Mouse (Mus musculus) kidney, embryonic 14.5 days (tissue): ENCODE results near the gene Il17d. TPM values are rescaled to one million over a fixed set of nuclear protein-coding genes. Genes with fewer than 3 reads are reported as not detected.

Experiments used
- ATAC-seq: fragments of 200-750 bp; cut with Nextera tagmentation; 2 replicates; pipeline ENCODE4 v1.8.0; 2017; ENCODE audit warnings: moderate number of reproducible peaks, mild to moderate bottlenecking, moderate TSS enrichment, moderate library complexity; ENCODE audit not compliant: low FRiP score, low TSS enrichment
- H3K27ac ChIP-seq: fragments of 300-500 bp; sonication (generic); 2 replicates; pipeline ENCODE4 v1.5.1; 2014; ENCODE audit warnings: low read depth, mild to moderate bottlenecking, low read length, moderate library complexity, mixed read lengths
- H3K27me3 ChIP-seq: fragments of 300-500 bp; sonication (generic); 2 replicates; pipeline ENCODE4 v1.6.1; 2014; ENCODE audit warnings: mild to moderate bottlenecking, low read length; ENCODE audit not compliant: control insufficient read depth, insufficient read depth
- H3K36me3 ChIP-seq: fragments of 300-500 bp; sonication (generic); 2 replicates; pipeline ENCODE4 v1.6.1; 2014; ENCODE audit warnings: low read length, mixed read lengths; ENCODE audit not compliant: control insufficient read depth, insufficient read depth
- H3K4me1 ChIP-seq: fragments of 300-500 bp; sonication (generic); 2 replicates; pipeline ENCODE4 v1.6.1; 2014; ENCODE audit warnings: low read length, mixed read lengths; ENCODE audit not compliant: control insufficient read depth, insufficient read depth
- H3K4me2 ChIP-seq: fragments of 300-500 bp; sonication (generic); replicated peaks from 2 replicates; pipeline ENCODE4 v1.6.1; 2014; ENCODE audit warnings: low read depth, mild to moderate bottlenecking, low read length
- H3K4me3 ChIP-seq: fragments of 300-500 bp; sonication (generic); 2 replicates; pipeline ENCODE4 v1.5.1; 2014; ENCODE audit warnings: mild to moderate bottlenecking, low read length
- H3K9ac ChIP-seq: fragments of 300-500 bp; sonication (generic); 2 replicates; pipeline ENCODE4 v1.6.1; 2014; ENCODE audit warnings: low read depth, mild to moderate bottlenecking, low read length, moderate library complexity
- H3K9me3 ChIP-seq: fragments of 300-500 bp; sonication (generic); 2 replicates; pipeline ENCODE4 v1.6.1; 2016; ENCODE audit warnings: low read length; ENCODE audit not compliant: control insufficient read depth
- WGBS: fragments of 180-500 bp; shearing (Covaris S2); extraction: QIAGEN DNeasy Blood & Tissue Kit; methylation state at CpG from one replicate; pipeline ENCODE4 v1.1.7; 2014; 5-methylcytosine and 5-hydroxymethylcytosine counted together
- polyA plus RNA-seq: library from polyadenylated mRNA; unstranded; fragments of >200 nt; fragmentation: Nextera tagmentation; extraction: Ambion mirVana; gene quantifications from 2 replicates; pipeline ENCODE4 v1.2.1, GENCODE M21; 2014

Il17d gene
- polyA plus RNA-seq, 1 experiment from 2014 or later, result 1.2 TPM

GRCm38 (mm10) chr14:57517001-57517400 is 7.6 kb upstream of the Il17d start:
- Histone ChIP-seq H3K9ac (no peak overlapping the region), H3K9me3 (no peaks in the 10 kb centered on the region), H3K27ac (no peak overlapping the region), H3K4me1 (no peaks in the 10 kb centered on the region), H3K27me3 (no peaks in the 10 kb centered on the region), H3K4me2 (no peak overlapping the region), H3K4me3 (no peak overlapping the region), H3K36me3 (no peaks in the 10 kb centered on the region)
- no peak for ATAC-seq
- 89% methylated on average over 7 of the region's 7 CpGs for WGBS

GRCm38 (mm10) chr14:57523762-57524161 is 815 bp upstream of the Il17d start:
- Histone ChIP-seq H3K36me3 (no peaks in the 10 kb centered on the region), H3K4me3 (no peak overlapping the region; the same call in 1 of the 2 replicates), H3K27ac (no peak overlapping the region), H3K4me2 (no peak overlapping the region), H3K4me1 (peaks cover 4% of the 10 kb centered on the region; the same call in 1 of the 2 replicates), H3K9me3 (no peaks in the 10 kb centered on the region), H3K27me3 (peaks cover 7% of the 10 kb centered on the region; the same call in 1 of the 2 replicates), H3K9ac (no peak overlapping the region)
- no peak for ATAC-seq
- WGBS, result 84% methylated on average over 9 of the region's 9 CpGs

- under 1% methylated on average over 26 of the region's 60 CpGs for WGBS
Observed at GRCm38 (mm10) chr14:57525388-57526049, 942 bp downstream of the Il17d start.

GRCm38 (mm10) chr14:57526050-57526623 is 1.6 kb downstream of the Il17d start:
- peak overlapping the region; percentile 73 for H3K4me3 ChIP-seq
- H3K27ac ChIP-seq, result no peak overlapping the region
- H3K9ac ChIP-seq, result 0 out of 2 replicates have a peak overlapping the region, but pooled peaks have one; percentile 74
- H3K4me1 ChIP-seq, result peaks cover 4% of the 10 kb centered on the region; the same call in 1 of the 2 replicates
- peak overlapping the region; percentile 97 for H3K4me2 ChIP-seq
- H3K9me3 ChIP-seq, result no peaks in the 10 kb centered on the region
- H3K27me3 ChIP-seq, result peaks cover 7% of the 10 kb centered on the region; the same call in 1 of the 2 replicates
- ATAC-seq, result peak; percentile 24; the same call in 1 of the 2 replicates
- H3K36me3 ChIP-seq, result no peaks in the 10 kb centered on the region
- WGBS, result 45% methylated on average over 10 of the region's 10 CpGs

More at GRCm38 (mm10) chr14:57525388-57526049, 942 bp downstream of the Il17d start:
- Histone ChIP-seq H3K27me3 (peaks cover 7% of the 10 kb centered on the region; the same call in 1 of the 2 replicates), H3K4me2 (peak overlapping the region; percentile 97), H3K27ac (no peak overlapping the region), H3K36me3 (no peaks in the 10 kb centered on the region), H3K4me3 (peak overlapping the region; percentile 73), H3K4me1 (peaks cover 4% of the 10 kb centered on the region; the same call in 1 of the 2 replicates), H3K9ac (peak overlapping the region; percentile 74), H3K9me3 (no peaks in the 10 kb centered on the region)
- ATAC-seq, result peak; percentile 87

GRCm38 (mm10) chr14:57527122-57527521 is 2.5 kb downstream of the Il17d start:
- Histone ChIP-seq H3K27ac (no peak overlapping the region), H3K4me1 (peaks cover 4% of the 10 kb centered on the region; the same call in 1 of the 2 replicates), H3K36me3 (no peaks in the 10 kb centered on the region), H3K9me3 (no peaks in the 10 kb centered on the region), H3K4me3 (no peak overlapping the region), H3K4me2 (no peak overlapping the region), H3K9ac (no peak overlapping the region), H3K27me3 (peaks cover 7% of the 10 kb centered on the region; the same call in 1 of the 2 replicates)
- ATAC-seq, result no peak
- WGBS, result 41% methylated on average over 7 of the region's 7 CpGs

GRCm38 (mm10) chr14:57527598-57527997 is 3.0 kb downstream of the Il17d start:
- no peak overlapping the region for H3K4me3 ChIP-seq
- 49% methylated on average over 2 of the region's 2 CpGs for WGBS
- no peak overlapping the region for H3K4me2 ChIP-seq
- no peak overlapping the region for H3K27ac ChIP-seq
- H3K9me3 ChIP-seq, result no peaks in the 10 kb centered on the region
- peaks cover 4% of the 10 kb centered on the region; the same call in 1 of the 2 replicates for H3K4me1 ChIP-seq
- H3K27me3 ChIP-seq, result peaks cover 7% of the 10 kb centered on the region; the same call in 1 of the 2 replicates
- no peak overlapping the region for H3K9ac ChIP-seq
- no peak for ATAC-seq
- H3K36me3 ChIP-seq, result no peaks in the 10 kb centered on the region

GRCm38 (mm10) chr14:57529086-57529785 is 4.7 kb downstream of the Il17d start:
- 49% methylated on average over 10 of the region's 10 CpGs for WGBS
- no peaks in the 10 kb centered on the region for H3K36me3 ChIP-seq
- H3K9ac ChIP-seq, result no peak overlapping the region
- ATAC-seq, result no peak
- H3K27me3 ChIP-seq, result no peaks in the 10 kb centered on the region; the same call in 1 of the 2 replicates
- H3K27ac ChIP-seq, result no peak overlapping the region
- no peaks in the 10 kb centered on the region for H3K9me3 ChIP-seq
- H3K4me1 ChIP-seq, result peaks cover 4% of the 10 kb centered on the region; the same call in 1 of the 2 replicates
- H3K4me3 ChIP-seq, result no peak overlapping the region
- no peak overlapping the region for H3K4me2 ChIP-seq

GRCm38 (mm10) chr14:57529786-57530515 is 5.4 kb downstream of the Il17d start:
- peaks cover 9% of the 10 kb centered on the region; the same call in 1 of the 2 replicates for H3K4me1 ChIP-seq
- no peak overlapping the region for H3K4me2 ChIP-seq
- no peaks in the 10 kb centered on the region for H3K27me3 ChIP-seq
- H3K9ac ChIP-seq, result no peak overlapping the region
- no peaks in the 10 kb centered on the region for H3K9me3 ChIP-seq
- H3K4me3 ChIP-seq, result no peak overlapping the region
- H3K27ac ChIP-seq, result no peak overlapping the region
- ATAC-seq, result no peak
- no peaks in the 10 kb centered on the region for H3K36me3 ChIP-seq
- WGBS, result 76% methylated on average over 5 of the region's 5 CpGs
